In genomic region chr2:98143711-98144110, GRCm38 (mm10) we compare ENCODE assay signal across 25 mouse cellular contexts.
"Had no signal": no experiment of that assay in that cellular context is flagged by ENCODE, and none has a peak within 500 bp of the region (broad histone marks: within the 10 kb centered on the region; RNA-seq: fewer than 3 reads in every experiment).

No protein-coding gene starts in this region.

- H3K9ac ChIP-seq: limb, embryonic 13.5 days; liver, embryonic 12.5 days; liver, embryonic 15.5 days; lung, embryonic 15.5 days; midbrain, embryonic 13.5 days; neural tube, embryonic 13.5 days; stomach, embryonic 15.5 days had no signal

- H3K4me3 ChIP-seq: limb, embryonic 10.5 days; limb, embryonic 13.5 days; liver, embryonic 12.5 days; liver, embryonic 15.5 days; lung, embryonic 15.5 days; megakaryocyte, embryonic 14.5 days; midbrain, embryonic 10.5 days; midbrain, embryonic 13.5 days; myocyte; neural tube, embryonic 13.5 days; stomach, embryonic 15.5 days had no signal

- H3K4me2 ChIP-seq: limb, embryonic 13.5 days; liver, embryonic 12.5 days; liver, embryonic 15.5 days; lung, embryonic 15.5 days; midbrain, embryonic 13.5 days; neural tube, embryonic 13.5 days; stomach, embryonic 15.5 days had no signal

- H3K27ac ChIP-seq: limb, embryonic 10.5 days; limb, embryonic 13.5 days; liver, embryonic 12.5 days; liver, embryonic 15.5 days; lung, embryonic 15.5 days; midbrain, embryonic 10.5 days; midbrain, embryonic 13.5 days; neural tube, embryonic 13.5 days; stomach, embryonic 15.5 days had no signal

- H3K9me3 ChIP-seq: limb, embryonic 10.5 days; limb, embryonic 13.5 days; liver, embryonic 12.5 days; liver, embryonic 15.5 days; lung, embryonic 15.5 days; midbrain, embryonic 10.5 days; midbrain, embryonic 13.5 days; neural tube, embryonic 13.5 days; stomach, embryonic 15.5 days had no signal

- H3K27me3 ChIP-seq: limb, embryonic 13.5 days; liver, embryonic 12.5 days; liver, embryonic 15.5 days; lung, embryonic 15.5 days; megakaryocyte, embryonic 14.5 days; midbrain, embryonic 13.5 days; neural tube, embryonic 13.5 days; stomach, embryonic 15.5 days had no signal

- H3K36me3 ChIP-seq: limb, embryonic 10.5 days; limb, embryonic 13.5 days; liver, embryonic 12.5 days; liver, embryonic 15.5 days; lung, embryonic 15.5 days; midbrain, embryonic 10.5 days; midbrain, embryonic 13.5 days; neural tube, embryonic 13.5 days; stomach, embryonic 15.5 days had no signal

- DNase-seq: kidney, adult 8-10 months; kidney, postnatal 14 days; kidney, postnatal 4 days; layer of hippocampus, postnatal 36 days; liver; lung, adult 18-20 months; lung, postnatal 10 days; lung, postnatal 36 days; retina, postnatal 1 day; right cerebral cortex, postnatal 25 days; spleen, adult 18-20 months; thymus, adult 18-20 months; thymus, postnatal 36 days had no signal

- H3K4me1 ChIP-seq: limb, embryonic 10.5 days; limb, embryonic 13.5 days; liver, embryonic 12.5 days; liver, embryonic 15.5 days; lung, embryonic 15.5 days; megakaryocyte, embryonic 14.5 days; midbrain, embryonic 10.5 days; midbrain, embryonic 13.5 days; neural tube, embryonic 13.5 days; stomach, embryonic 15.5 days had no signal

- ATAC-seq: liver, embryonic 12.5 days; midbrain, embryonic 13.5 days; midbrain, embryonic 16.5 days had no signal
